Mouse (Mus musculus) G1E (cell line): ENCODE data around the gene Gm2042.
"Not testable (repeated sequence)": the region's sequence is repeated elsewhere in the genome, so short reads cannot be mapped to it uniquely, and the experiment has no call there.

Experiments used
- CTCF ChIP-seq: IDR thresholded peaks from 2 replicates; pipeline ENCODE4 v1.5.1; 2012; ENCODE audit warnings: low read depth, low read length, inconsistent platforms, mixed read lengths
- GATA1 ChIP-seq: IDR thresholded peaks from 2 replicates; pipeline ENCODE4 v1.6.1; 2012; ENCODE audit warnings: borderline replicate concordance, low read length, inconsistent platforms, mixed read lengths
- POLR2AphosphoS5 ChIP-seq: IDR thresholded peaks from 2 replicates; pipeline ENCODE4 v1.6.1; 2012; ENCODE audit warnings: low read depth, low read length, inconsistent platforms; ENCODE audit not compliant: insufficient replicate concordance
- TAL1 ChIP-seq: conservative IDR thresholded peaks from 2 replicates; pipeline ENCODE4 v1.6.1; 2012; ENCODE audit warnings: low read depth, low read length, inconsistent platforms, mixed read lengths

DNA sequence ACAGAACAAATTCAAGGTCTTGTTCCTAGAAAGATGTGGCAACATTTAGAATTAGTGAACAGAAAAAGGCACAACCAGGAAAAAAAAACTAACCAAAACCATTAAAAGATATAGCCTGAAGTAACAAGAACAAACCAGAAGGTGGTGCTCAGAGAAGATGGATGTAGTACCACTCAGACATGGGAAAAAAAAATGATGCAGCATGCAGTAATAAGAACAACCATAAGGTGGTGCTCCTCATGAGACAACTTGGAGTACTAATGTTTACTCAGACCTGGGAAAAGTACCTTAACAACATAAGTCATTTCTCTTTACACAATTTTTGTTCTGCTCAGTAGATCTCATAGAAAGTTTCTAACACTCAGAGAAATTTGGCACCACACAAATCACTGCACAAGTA is 30.1 kb downstream of the Gm2042 start:
- TF ChIP-seq CTCF, TAL1, GATA1, POLR2AphosphoS5: not testable (repeated sequence)
